ENCODE assay signal across 26 mouse cellular contexts in the genomic region with DNA sequence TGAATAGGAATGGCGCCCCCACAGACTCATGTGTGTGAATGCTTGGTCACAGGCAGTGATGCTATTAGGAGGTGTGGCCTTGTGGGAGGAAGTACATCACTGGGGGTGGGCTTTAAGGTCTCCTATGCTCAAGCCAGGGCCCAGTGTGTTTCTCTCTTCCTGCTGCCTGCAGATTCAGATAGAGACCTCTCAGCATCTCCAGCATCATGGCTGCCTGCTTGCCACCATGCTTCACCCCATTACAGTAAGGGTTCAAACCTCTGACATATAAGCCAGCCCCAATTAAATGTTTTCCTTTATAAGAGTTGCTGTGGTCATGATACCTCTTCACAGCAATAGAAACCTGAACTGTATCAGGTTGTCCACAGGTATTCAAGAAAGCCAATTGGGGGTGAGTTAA. TPM values are rescaled to one million over a fixed set of nuclear protein-coding genes. Genes with fewer than 3 reads are reported as not detected.
"Had no signal": no experiment of that assay in that cellular context is flagged by ENCODE, and none has a peak within 500 bp of the region (broad histone marks: within the 10 kb centered on the region; RNA-seq: fewer than 3 reads in every experiment).

No protein-coding gene starts in this region.

- ATAC-seq: liver, postnatal 0 days; lung, postnatal 0 days; midbrain, embryonic 16.5 days had no signal

- H3K36me3 ChIP-seq: liver, embryonic 15.5 days; lung, embryonic 15.5 days; midbrain, embryonic 12.5 days; neural tube, embryonic 12.5 days; stomach, embryonic 15.5 days had no signal

- H3K27ac ChIP-seq: liver, embryonic 15.5 days; lung, embryonic 15.5 days; macrophage; midbrain, embryonic 12.5 days; neural tube, embryonic 12.5 days; stomach, embryonic 15.5 days; stomach, postnatal 0 days had no signal

- H3K27me3 ChIP-seq: lung, embryonic 15.5 days; neural tube, embryonic 12.5 days; stomach, embryonic 15.5 days had no signal

- H3K4me3 ChIP-seq: liver, embryonic 15.5 days; lung, embryonic 15.5 days; megakaryocyte, embryonic 14.5 days; midbrain, embryonic 12.5 days; neural tube, embryonic 12.5 days; stomach, embryonic 15.5 days had no signal

- DNase-seq: liver, postnatal 0 days; lung, adult 2 months; lung, postnatal 14 days; lung, postnatal 36 days; midbrain, embryonic 14.5 days; right cerebral cortex, postnatal 14 days; thymus, adult 2 months; thymus, postnatal 25 days; thymus, postnatal 4 days had no signal

- H3K9me3 ChIP-seq: liver, embryonic 15.5 days; lung, embryonic 15.5 days; midbrain, embryonic 12.5 days; neural tube, embryonic 12.5 days; stomach, embryonic 15.5 days had no signal

- H3K9ac ChIP-seq: liver, embryonic 15.5 days; liver, postnatal 0 days; lung, embryonic 15.5 days; midbrain, embryonic 12.5 days; neural tube, embryonic 12.5 days; stomach, embryonic 15.5 days had no signal

- H3K4me2 ChIP-seq: liver, embryonic 15.5 days; lung, embryonic 15.5 days; midbrain, embryonic 12.5 days; neural tube, embryonic 12.5 days; stomach, embryonic 15.5 days had no signal

RNA-seq across cellular contexts. Expression of gene Rab17, which starts 26.5 kb away (rescaled TPM):
- total RNA-seq: monocyte, adult 5-6 weeks; neutrophil, adult 5-6 weeks had no signal
- polyA plus RNA-seq: macrophage; midbrain, embryonic 12.5 days; midbrain, embryonic 14.5 days; neural tube, embryonic 12.5 days had no signal

RNA-seq across cellular contexts. Expression of gene Prlh, which starts 43.0 kb away (rescaled TPM):
- total RNA-seq: megakaryocyte progenitor cell, adult 5-6 weeks; monocyte, adult 5-6 weeks; neutrophil, adult 5-6 weeks had no signal
- polyA plus RNA-seq: liver, embryonic 15.5 days; liver, postnatal 0 days; lung, adult 2 months; lung, embryonic 15.5 days; lung, postnatal 0 days; macrophage; midbrain, embryonic 12.5 days; midbrain, embryonic 14.5 days; midbrain, embryonic 16.5 days; neural tube, embryonic 12.5 days; neural tube, embryonic 14.5 days; spleen, adult 2 months; stomach, embryonic 15.5 days; stomach, postnatal 0 days; testis, adult 2 months; thymus, adult 2 months; urinary bladder, adult 2 months had no signal
